Mouse (Mus musculus) thymus, adult 2 months (tissue): ENCODE data around the gene Inpp5a.

Experiments used
- CTCF ChIP-seq: fragments of 200-500 bp; IDR thresholded peaks from 2 replicates; pipeline ENCODE4 v1.5.1; 2012; ENCODE audit warnings: mild to moderate bottlenecking, control low read depth, low read length, moderate library complexity, borderline replicate concordance; ENCODE audit not compliant: control insufficient read depth, poor library complexity, insufficient read depth; ENCODE audit errors: extremely low read depth
- POLR2A ChIP-seq: fragments of 200-500 bp; IDR thresholded peaks from 2 replicates; pipeline ENCODE4 v1.6.1; 2012; ENCODE audit warnings: mild to moderate bottlenecking, low read length, control low read depth, moderate library complexity; ENCODE audit not compliant: control insufficient read depth, poor library complexity, insufficient read depth; ENCODE audit errors: extremely low read depth

DNA sequence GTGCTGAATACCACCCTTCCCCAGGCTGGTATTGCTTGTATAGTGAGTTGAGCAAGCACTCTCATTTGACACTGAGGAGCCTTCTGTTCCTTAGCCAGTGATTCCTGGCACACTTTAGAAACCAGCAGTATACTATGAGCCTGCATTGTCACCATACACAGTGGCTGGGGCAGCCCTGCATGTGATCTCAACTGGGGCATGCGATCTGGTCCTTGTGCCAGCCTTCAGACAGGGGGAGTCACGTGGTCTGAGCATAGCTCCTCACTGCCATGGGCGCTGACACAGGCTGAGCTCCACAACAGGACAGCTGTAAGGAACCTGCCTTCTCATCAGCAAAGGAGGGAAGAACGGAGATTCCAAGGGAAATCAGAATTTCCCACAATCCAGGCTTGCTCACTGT is 80.5 kb downstream of the Inpp5a start:
- TF ChIP-seq POLR2A (no peak), CTCF (no peak)
